Mouse (Mus musculus) adrenal gland, adult 8-10 months (tissue): Measurements from ENCODE around the gene Kansl1l. TPM values are rescaled to one million over a fixed set of nuclear protein-coding genes. Genes with fewer than 3 reads are reported as not detected.
A peak's percentile ranks its signal among the peaks of the same experiment; 100 is the strongest.

Experiments used
- DNase-seq: peaks from one replicate; pipeline ENCODE4 v3.0.0; 2022
- total RNA-seq, 4 experiments: library from RNA; stranded (reverse); gene quantifications; 2 replicates each; pipeline ENCODE4 v1.2.4; 2022

Gene Kansl1l
- total RNA-seq, 4 experiments from 2014 or later: 15.2 to 28.9 (median 21.7) TPM

DNA sequence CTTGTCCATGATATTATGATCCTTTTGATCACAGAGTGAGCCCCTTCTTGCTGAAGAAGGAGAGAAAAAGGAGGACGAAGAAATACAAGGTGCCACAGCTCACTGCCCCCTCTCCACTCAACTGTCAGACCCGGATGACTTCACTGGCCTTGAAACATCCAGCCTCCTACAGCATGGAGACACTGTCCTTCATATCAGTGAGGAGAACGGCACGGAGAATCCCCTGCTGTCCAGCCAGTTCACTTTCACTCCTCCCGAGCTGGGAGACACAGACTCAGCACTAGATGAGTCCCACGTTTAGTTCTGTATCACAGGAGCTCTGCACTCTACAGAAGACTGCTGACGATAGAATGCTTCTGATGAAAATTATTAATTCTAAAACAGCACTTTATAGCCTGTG is 122.1 kb downstream of the Kansl1l start:
- DNase-seq: peak; percentile 19

DNA sequence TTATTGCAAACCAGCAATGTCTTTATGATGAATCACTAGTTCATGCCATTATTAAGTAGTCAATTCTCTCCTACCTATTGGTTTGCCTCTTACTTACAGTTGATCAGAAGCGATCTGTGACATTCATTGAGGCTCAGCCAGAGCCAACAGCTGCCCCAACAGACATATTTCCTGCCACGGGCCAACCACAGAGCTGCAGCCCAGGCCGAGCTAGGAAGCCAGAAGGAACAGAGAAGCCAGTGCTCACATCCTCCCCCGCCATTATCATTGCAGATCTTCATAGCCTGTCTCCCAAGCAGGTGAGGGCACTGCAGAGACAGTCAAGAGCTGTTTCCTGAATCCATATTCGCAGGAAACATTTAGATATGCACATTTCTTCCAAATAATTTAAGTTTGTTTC is 123.1 kb downstream of the Kansl1l start:
- DNase-seq: no peak

DNA sequence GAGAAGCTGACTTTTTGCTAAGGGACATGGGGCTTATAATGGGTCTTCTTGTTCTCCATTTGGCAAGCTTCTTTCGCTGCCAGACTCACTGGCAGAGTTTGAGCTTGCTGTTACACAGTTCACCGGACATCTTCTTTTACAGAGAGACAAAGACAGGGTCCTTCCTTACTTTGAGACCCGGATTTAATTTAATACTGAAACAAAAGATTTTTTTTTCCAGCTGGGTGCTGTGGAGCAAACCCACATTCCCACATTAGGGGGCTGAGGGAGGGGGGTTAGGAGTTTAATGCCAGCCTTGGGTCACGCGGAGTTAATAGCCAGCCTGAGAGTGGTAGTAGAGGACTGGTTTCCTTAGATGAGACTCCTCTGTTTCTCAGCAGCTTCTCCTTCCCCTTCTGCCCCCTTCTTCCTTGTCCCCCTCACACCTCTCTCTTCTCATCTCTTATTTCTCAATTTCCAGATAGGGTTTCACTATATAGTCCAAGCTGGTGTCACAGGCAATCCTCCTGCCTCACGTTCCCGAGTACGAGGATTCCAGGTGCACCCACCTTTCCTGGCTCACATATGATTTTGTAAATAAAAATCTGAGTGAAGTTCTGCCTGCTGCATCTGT is 124.5 kb downstream of the Kansl1l start:
- no peak for DNase-seq

DNA sequence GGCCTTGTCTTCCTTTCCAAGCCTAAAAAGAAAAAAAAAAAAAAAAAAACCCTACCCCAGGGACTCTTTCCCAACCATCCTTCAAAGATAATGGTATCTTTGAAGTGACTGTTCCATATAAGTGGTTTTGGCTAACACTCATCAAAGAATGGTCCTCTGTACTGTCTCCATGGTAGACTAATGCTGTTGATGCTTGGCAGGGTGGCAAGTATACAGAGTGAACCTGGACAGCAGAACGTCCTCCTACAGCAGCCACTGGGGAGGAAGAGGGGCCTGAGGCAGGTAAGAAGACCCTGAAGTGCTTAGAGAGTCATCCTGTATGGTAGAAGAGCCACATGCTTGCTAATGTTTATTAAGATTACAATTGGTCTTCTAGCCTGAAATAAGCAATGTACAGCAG is 125.1 kb downstream of the Kansl1l start:
- no peak for DNase-seq

DNA sequence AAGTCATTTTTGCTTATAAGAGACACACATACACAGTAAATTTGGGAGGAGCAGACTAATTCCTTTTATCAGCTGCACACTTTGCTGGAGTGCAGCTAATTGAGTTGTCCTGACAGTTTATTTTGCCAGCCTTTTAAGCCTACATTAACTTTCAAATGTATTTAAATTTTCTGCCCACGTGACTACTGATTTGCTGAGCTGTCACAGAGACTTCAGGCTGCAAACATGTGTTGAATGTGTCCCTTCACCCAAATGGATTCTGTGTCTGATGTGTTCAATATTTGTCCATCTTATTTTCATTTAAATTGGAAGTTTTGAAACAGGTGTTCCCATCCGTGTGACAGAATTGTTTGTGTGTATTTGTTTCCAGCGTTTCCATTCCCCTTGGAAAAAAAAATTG is 125.6 kb downstream of the Kansl1l start:
- no peak for DNase-seq

DNA sequence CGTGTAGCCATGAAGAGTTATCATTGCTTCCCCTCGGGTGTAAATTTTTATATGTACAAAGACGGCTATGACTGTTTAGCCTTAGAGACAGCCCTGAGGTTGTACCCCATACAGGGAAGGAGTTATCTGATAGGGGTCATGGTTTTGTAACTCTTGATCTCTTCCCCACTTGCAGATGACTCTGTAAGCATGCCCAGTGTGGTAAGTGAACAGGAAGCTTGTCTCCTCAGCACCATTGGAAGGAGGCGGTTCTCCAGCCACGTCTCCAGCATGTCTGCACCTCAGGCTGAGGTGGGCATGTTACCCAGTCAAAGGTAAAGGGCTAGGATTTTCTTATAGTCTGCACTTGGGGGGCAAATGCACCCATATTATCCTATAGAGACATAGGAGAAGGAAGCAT is 134.4 kb downstream of the Kansl1l start:
- no peak for DNase-seq

DNA sequence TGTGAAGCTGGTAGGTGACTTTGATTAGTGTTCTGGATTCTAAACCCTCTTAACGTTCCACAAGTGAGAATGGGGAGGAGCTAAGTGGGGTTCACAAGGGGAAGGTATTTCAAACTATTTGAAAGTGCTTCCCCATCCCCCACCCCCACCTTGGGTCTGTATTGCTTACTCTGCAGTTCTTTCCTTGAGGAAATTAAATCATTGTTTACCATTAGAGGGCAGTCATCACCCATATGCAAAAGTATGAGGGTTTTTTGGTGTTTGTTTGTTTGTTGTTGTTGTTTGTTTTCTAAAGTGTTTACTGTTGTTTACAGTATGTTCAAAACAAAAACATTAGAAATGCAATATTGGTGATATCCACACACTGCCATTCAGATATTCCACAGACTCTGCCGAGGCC is 138.7 kb downstream of the Kansl1l start:
- DNase-seq: no peak

DNA sequence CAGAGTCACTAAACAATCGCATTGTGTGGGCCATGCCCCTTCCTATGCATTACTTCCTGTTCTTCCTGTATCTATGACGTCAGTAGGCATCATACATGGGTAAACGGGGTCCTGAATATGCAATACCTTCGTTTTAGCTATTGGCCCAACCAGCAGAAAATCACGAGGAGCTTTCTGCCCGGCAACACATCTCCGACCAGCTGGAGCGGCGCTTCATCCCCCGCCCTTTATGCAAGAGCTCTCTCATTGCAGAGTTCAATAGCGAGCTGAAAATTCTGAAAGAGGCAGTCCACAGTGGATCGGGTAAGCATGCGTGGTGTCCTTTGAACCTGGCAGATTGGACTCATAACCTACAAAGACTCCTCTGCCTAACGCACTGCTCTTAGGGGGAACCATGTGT is 139.4 kb downstream of the Kansl1l start:
- no peak for DNase-seq

DNA sequence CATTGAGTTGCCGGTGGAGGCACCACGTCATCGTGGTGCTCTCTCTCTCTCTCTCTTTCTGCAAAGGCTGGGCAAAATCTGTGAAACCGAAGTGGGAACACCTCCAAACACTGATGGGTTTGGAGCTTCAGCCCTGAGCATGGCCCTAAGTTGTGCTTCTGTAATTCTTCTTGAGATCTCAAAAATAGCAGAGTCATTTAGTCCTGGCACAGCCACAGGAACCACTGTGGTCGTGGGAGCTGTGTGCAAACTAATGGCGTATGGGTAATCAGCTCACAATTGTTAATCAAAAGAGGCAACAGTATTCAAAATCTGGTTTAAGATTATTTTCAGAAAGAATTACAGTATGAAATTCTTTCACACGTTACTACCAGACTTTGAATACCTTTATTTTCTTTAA is 144.6 kb downstream of the Kansl1l start:
- DNase-seq: no peak

DNA sequence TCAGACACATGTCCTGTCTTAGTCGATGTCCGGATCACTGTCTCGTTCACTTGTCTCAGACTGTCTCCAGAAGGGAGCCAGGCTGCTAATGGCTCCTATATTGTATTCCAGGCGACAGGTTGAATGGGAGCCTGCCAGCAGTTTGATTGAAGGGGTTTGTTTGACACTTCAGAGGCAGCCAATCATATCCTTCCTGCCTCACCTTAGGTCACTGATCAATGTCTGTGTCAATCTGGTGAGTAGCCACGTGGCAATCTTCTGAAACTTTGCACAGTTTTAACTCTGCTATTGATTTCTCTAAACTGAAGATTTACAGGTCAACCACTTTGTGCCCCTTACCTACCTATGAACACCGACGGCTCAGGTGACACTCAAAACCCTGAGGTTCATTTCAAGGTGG is 145.9 kb downstream of the Kansl1l start:
- no peak for DNase-seq

Other genes starting within 250 kb of the Kansl1l start
- gene Rpe, start 116.7 kb downstream of the Kansl1l start, total RNA-seq: 10 to 100 TPM; 57.7 to 98.1 (median 71.6) TPM
- 100 to 1,000 TPM; 240 to 411 (median 326) TPM for gene Acadl, start 45.7 kb upstream of the Kansl1l start, total RNA-seq
- gene Myl1, start 127.8 kb upstream of the Kansl1l start, total RNA-seq: 10 to 100 TPM in 2 of 4 experiments, 1 to 10 TPM in 2; 4.7 to 20.3 (median 10.3) TPM
- 10 to 100 TPM; 49.1 to 63.7 (median 56.7) TPM for gene Lancl1, start 221.3 kb upstream of the Kansl1l start, total RNA-seq